Mouse (Mus musculus) kidney, adult 10 weeks (tissue): Measurements from ENCODE around the gene Ptch2. TPM values are rescaled to one million over a fixed set of nuclear protein-coding genes. Genes with fewer than 3 reads are reported as not detected.

ENCODE experiments used
- polyA plus RNA-seq: library from polyadenylated mRNA; stranded (reverse); fragments of 350-450 nt; fragmentation: Illumina TruSeq; extraction: RNeasy Lipid Tissue Mini Kit (QIAGEN cat#74804); gene quantifications from one replicate; pipeline ENCODE4 v1.2.3, GENCODE M21; 2014; ENCODE audit warnings: low read depth, low replicate concordance

Gene Ptch2
- polyA plus RNA-seq = not detected

DNA sequence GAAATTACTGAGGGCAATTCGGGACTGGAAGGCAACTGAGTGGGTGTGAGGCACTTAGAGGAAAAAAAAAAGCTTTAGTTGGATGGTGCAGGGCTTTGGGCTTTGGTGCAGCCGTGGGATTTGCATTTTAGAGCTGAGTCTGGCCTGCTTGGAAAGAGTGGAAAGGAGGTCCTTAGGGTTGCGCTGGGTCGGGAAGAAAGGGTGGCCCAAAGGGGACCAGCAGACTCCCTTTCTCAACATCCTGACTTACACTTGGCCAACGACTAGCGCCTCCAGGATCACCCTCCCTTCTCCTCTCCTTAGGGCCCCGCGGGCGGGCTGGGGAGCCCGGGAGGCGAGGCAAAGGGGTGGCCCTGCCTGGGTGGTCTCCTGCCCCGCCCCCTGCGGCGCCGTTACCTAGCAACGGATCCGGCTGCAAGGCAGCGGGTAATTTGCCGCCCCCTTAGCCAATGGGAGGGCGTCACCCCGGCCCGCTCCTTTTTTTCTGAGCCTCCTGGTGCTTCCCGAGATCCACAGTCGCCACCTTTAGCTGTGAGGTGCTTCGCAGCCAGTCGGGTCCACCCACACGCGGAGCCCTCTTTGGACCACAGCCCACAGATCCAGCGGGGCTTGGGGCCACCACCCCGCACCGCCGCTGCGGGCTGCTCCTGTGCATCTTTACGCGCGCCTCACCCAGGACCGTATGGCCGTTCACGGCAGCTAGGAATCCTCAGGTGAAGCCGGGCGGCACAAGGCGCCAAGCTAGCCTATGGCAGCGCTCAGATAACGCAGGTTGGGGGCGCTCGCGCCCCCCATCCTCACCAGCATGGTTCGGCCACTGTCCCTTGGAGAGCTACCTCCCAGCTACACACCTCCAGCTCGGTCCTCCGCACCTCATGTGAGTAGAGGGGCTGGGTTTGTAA lies at the start of gene Ptch2:
Ptch2 (plus strand) TSS at position 525 of the 902 bp plus-strand sequence.

DNA sequence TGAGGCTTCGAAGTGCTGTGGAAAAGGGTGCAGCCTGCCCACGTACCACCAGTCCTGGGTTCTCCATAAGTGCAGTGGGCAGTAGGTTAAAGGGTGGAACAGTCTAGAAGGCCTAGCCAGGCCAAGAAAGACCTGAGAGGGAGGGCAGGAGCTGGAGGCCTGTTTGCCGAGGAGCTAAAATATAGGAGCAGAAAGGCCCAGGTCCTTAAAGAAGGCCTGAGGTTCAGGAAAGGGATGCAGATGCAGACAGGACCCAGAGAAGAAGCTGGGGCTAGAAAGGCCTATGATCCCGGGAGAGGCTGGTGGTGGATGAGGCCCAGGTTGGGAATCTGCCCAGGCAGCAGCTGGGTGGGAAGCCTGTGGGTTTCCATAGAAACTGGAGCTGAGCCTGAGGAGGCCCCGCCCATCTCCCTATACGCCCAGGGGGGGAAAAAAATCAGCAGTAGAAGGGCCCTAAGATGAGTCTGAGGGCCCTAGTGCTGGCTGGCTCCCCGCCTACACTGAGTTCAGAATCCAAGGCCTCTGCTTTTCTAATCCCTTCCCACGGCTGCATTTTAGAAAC lies 29.6 kb downstream of the Ptch2 start, which contains the start of gene Btbd19:
Btbd19 (minus strand) TSS at position 378 of the 562 bp plus-strand sequence.

GRCm38 (mm10) chr4:117126675-117127290 lies 30.9 kb downstream of the Ptch2 start, which contains the start of gene Tctex1d4:
Gene Tctex1d4, plus strand, starts transcription at chr4:117126794.

DNA sequence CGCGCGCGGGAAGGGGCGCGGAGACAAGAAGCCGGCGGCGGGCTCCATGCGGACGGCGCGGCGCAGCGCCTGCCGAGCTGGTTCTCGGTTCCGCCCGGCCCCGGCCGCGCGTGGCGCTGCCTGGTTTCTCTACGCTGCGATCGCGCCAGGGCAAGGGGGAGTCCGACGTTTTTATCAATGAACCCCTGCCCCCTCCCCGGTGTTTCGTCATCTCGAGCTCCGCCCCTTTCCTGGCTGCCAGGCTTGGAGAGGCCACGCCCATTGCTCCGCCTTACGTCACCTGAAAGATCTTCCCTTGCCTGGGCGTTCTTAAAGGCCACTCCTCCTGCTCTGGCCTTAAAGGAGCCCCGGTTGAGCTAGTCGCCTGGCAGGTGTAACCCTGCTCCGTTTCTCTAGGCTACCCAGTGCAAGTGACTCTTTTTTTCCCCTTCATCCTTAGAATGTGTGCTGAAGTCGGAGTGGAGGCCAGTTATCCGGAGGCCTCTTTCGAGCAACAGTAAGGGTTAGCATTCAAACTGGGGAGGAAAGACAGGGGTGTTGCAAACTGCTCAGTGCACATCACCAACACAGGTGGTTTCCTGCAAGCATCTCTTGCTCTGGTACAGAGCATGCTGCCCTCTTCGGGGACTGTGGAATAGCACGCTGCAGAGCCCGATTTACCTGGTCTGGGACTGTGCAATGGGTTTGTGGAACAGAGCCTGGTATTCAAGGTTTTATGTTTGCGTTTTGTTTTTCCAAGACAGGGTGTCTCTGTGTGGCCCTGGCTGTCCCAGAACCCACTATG lies 38.1 kb downstream of the Ptch2 start, which contains the start of gene Plk3:
Plk3 (minus strand) TSS at position 147 of the 784 bp plus-strand sequence.

DNA sequence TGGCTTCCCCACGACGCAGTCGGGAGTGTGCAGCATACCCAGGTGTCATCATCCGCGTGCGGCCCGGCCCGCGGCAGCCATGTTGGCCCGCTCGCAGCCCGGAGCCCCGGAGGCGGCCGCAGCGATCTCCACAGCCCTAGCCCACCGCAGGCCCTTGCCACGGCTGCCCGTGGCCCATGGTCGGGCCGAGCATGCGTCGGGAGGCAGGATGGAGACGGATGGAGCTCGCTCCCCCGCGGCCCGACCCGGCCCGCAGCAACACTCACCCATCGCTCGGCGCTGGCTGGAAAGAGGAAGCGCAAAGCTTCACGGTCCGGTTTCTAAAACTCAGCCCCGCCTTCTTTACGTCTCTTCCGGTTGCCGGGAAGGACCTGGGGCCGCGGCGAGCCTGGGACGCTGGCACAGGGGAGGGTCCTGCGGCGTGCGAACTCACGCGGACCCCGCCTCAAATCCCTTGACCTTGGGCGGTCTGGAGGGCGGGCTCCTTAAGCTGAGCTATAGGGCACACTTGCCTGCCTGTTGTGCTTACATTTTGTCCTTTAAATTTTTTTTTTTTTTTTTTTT lies 60.0 kb downstream of the Ptch2 start, which contains the start of gene Rps8:
Rps8 (minus strand) TSS at position 452 of the 564 bp plus-strand sequence.

Other genes with a start within 250 kb of the Ptch2 start
- gene Zswim5, start 218.7 kb upstream of the Ptch2 start, polyA plus RNA-seq = 4.8 TPM
- 8.9 TPM for gene Urod, start 101.7 kb upstream of the Ptch2 start, polyA plus RNA-seq
- gene Hectd3, start 100.8 kb upstream of the Ptch2 start, polyA plus RNA-seq = 8.0 TPM
- 26.6 TPM for gene Eif2b3, start 76.7 kb upstream of the Ptch2 start, polyA plus RNA-seq
- 0.73 TPM for gene Btbd19, start 29.6 kb downstream of the Ptch2 start, polyA plus RNA-seq
- gene Tctex1d4, start 30.7 kb downstream of the Ptch2 start, polyA plus RNA-seq = not detected
- gene Plk3, start 37.9 kb downstream of the Ptch2 start, polyA plus RNA-seq = 0.49 TPM
- 56.0 TPM for gene Rps8, start 60.2 kb downstream of the Ptch2 start, polyA plus RNA-seq
- gene Kif2c, start 86.6 kb downstream of the Ptch2 start, polyA plus RNA-seq = 0.16 TPM
- gene Tmem53, start 155.9 kb downstream of the Ptch2 start, polyA plus RNA-seq = 1.1 TPM
- gene Armh1, start 156.1 kb downstream of the Ptch2 start, polyA plus RNA-seq = 0.32 TPM